Mouse (Mus musculus) embryo, embryonic 11 days (tissue): ENCODE results near the gene Tmem251.

Source experiments
- DNase-seq: peaks from one replicate; pipeline ENCODE4 v3.0.0-alpha.2; 2015

Gene Tmem251

DNA sequence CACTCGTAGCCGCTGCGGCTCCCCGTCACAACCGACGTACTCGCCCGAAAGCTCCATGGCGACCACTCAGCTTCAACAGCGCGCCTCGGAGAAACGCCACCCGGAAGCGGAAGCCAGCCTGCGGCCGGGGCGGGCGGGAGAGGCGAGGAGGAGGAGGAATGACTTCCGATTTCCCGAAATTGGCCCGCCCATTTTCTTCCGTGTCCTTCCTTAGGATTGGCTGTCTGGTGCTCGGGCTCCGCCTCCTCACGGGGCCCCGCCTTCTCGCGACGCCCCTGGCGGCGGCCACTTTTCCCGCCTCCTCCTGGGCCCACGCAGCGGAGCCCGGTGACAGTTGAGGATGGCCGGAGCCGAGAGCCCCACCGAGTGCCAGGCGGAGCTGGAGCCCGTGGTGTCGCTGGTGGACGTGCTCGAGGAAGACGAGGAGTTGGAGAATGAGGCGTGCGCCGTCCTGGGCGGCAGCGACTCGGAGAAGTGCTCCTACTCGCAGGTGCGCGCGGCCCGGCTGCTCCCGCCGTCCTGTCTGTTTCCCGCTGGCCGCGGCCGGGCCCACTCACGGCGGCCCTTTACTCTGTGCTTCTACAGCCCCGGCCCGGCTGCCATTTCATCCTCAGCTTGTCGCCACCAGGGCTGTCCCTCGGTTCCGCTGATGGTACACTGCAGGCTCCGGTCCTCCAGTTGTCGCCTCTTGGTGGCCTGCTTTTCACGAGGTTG, 14.3 kb downstream of the Tmem251 start, which contains the start of the genes Gm28051, Gon7 and Ubr7:
Gene Gm28051 (minus strand): TSS at position 77 of the 714 bp plus-strand sequence.
Gene Gon7 (minus strand): TSS at position 115 of the 714 bp plus-strand sequence.
Gene Ubr7 (plus strand): TSS at position 279 of the 714 bp plus-strand sequence.
- DNase-seq: peak; percentile 99

GRCm38 (mm10) chr12:102758403-102758756, 14.8 kb downstream of the Tmem251 start, which contains the start of gene Gm20604:
TSS of gene Gm20604 (minus strand) at chr12:102758672.
- DNase-seq: no peak

GRCm38 (mm10) chr12:102758936-102759335, 15.4 kb downstream of the Tmem251 start:
- peak; percentile 12 for DNase-seq

DNA sequence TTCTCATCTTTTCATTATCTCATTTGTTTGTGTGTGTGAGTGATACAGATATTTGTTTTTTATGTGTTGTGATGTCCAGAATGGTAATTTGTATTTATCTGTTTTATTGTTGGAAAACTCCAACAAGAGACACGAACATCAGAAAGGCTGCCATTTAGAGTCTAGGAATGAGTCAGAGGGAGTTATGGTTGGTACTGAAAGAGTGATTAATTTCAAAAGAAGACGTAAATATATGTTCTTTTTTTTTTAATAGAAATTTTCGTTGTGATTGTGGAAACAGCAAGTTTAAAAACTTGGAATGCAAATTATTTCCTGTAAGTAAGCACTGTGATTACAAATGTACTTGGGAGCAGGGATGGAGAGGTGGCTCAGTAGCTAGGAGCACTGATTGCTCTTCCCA, 18.1 kb downstream of the Tmem251 start:
- DNase-seq: no peak

DNA sequence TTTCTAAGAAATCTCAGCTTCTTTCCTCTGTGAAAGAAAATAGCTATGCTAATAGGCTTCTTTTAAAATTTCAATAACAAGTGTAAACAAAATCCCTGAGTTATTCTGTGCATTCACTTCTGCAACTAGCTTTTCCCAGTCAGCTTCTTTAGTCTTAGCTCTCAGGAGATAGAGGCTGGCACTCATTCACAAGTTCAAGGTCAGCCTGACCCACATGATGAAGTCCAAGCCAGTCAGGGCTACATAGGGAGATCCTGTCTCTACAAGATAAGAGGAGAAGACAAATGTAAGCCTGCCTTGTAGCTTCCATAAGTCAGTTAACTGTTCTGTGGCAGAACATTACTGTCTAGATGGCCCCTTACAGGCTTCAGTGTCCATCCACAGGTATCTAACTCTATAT, 20.1 kb downstream of the Tmem251 start:
- no peak for DNase-seq

DNA sequence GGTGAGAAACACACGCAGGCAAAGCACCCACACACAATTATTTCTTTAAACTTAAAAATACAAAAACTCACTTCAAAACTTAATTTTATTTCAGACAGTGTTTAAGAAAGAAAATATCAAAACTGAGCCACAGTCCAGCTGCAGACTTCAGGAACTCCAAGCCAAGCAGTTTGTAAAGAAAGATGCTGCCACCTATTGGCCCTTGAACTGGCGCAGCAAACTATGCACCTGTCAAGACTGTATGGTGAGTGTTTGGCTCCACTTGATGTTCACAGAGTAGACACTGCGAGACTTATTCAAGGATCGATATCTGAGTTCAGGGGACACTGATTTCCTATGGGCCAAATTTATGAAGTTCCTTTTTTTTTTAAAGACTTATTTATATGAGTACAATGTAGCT, 25.4 kb downstream of the Tmem251 start:
- DNase-seq: no peak

GRCm38 (mm10) chr12:102771601-102772000, 28.0 kb downstream of the Tmem251 start:
- no peak for DNase-seq

- DNase-seq: no peak
Observed at GRCm38 (mm10) chr12:102772676-102773075, 29.1 kb downstream of the Tmem251 start.

DNA sequence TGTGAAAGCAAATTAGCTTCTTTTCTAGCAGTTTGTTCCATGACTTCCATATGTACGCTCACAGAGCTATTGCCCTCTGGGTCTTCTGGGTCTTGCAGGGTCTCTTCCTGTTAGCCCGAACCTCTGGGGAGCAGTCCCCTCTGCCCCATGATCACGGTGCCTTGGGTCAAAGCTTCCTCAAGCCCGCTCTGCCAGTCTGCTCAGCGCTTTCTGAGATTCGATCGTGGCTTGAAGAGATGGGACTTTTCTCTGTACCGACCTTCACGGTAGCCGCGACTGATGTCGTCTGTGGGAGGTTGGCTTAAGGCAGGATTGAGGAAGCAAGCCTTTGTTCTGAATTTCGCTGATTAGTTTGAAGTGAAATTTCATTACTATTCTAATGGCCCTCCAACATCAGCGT, 32.5 kb downstream of the Tmem251 start:
- DNase-seq: no peak

DNA sequence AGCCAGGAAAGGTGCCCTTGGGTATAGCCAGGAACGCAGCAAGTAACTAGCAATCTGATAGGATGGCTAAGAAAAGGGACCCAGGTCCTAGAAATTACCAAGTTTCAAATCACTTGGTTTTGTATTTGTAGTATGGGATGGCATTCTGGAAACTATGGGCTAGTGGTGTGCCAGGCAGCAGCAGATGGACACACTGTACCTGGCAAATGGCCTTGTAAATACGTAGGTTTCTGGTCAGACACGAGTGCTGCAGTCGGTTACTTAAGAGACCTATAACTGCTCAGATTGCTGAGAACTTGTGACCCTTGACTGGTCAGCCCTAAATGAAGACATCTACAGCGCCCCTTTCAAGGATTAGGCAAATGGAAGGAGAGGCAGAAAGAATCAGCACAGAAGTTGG, 34.6 kb downstream of the Tmem251 start:
- no peak for DNase-seq

- peak; percentile 34 for DNase-seq
Observed at GRCm38 (mm10) chr12:102779452-102779851, 35.9 kb downstream of the Tmem251 start.

GRCm38 (mm10) chr12:102782841-102783240, 39.3 kb downstream of the Tmem251 start:
- DNase-seq: no peak

GRCm38 (mm10) chr12:102784899-102785592, 41.5 kb downstream of the Tmem251 start:
- DNase-seq: no peak

- no peak for DNase-seq
Observed at GRCm38 (mm10) chr12:102785593-102785985, 42.0 kb downstream of the Tmem251 start.

- no peak for DNase-seq
Observed at GRCm38 (mm10) chr12:102787927-102788326, 44.4 kb downstream of the Tmem251 start.
